Mouse (Mus musculus) spleen, postnatal 4 days (tissue): Measurements from ENCODE around the gene Col27a1.
A peak's percentile ranks its signal among the peaks of the same experiment; 100 is the strongest.

Experiments
- DNase-seq, 2 experiments: peaks; one replicate each; pipeline ENCODE4 v3.0.0; 2022; ENCODE audit warnings: low spot score in 2 of 2

The Col27a1 gene

DNA sequence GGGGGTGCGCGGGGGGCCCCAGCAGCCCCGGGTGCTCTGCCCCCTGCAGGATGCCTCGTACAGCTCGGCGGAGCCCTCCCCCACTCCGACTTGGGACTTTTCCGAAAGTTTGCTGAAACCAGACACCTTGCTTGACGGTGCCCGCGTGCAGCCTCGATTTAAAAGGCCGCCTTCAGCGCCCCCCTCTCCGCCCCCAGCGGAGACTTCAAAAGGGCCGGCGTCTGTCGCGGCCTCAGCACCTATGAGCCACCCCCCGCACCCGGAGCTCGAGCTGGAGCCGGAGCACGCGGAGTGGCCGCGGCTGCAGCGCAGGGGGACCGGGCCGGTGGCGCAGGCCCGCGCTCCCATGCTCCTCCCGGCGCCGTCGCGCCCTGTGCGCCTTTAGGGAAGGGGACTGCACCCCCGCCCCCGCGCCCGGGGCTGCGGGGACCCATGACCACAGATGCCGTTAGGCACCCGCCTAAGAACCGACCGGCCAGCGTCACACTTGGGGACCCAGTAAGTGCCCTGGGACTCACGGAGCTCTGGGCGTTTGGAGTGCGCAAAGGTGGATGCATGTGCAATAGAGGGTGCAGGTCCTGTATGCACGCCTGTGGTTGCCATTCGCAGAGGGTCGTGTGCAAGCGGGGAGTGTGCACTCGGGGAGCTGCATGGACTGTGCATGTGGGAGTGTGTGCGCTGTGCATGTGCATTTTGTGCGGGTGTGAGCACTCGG lies at the start of gene Col27a1:
Gene Col27a1 (plus strand): TSS at position 98 of the 715 bp plus-strand sequence.
- no peak for DNase-seq

DNA sequence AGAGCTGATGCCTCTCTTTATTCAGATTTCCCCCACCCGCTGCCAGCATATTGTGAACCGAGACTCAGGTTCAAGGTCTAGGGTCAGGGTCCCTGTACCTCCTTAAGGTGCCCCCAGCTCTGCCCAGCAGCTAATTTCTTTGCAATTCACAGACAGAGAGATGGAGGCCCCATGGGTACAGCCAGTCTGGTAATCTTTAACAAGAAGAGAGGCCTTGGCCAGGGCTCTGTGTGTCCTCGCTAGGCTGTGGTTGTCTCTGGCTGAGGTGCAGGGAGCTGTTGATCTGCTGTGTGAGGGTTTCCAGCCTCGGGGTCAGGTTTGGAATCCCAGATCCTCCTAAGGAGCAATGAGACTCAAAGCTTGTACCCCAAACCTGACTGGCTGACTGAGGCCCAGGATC lies 48.2 kb upstream of the Col27a1 start:
- DNase-seq: no peak

DNA sequence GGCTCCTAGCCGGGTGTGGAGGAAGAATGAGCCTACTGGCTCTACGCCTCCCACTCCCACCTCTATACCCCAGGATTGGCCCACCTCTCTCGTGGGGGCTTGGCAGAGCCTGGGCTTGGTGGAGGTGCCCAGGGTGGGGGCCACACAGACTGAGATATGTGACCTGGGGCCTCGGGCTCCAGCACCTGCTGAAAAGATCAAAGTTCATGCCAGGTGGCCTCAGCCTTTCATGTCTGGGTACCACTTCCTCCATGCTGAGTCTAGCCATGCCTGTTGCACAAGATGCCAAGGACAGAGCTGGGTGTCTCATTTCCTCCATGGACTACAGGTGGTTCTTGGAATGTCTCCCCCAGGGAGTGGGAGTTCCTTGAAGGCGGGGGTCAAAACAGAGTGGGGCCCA lies 47.5 kb upstream of the Col27a1 start:
- DNase-seq: no peak

DNA sequence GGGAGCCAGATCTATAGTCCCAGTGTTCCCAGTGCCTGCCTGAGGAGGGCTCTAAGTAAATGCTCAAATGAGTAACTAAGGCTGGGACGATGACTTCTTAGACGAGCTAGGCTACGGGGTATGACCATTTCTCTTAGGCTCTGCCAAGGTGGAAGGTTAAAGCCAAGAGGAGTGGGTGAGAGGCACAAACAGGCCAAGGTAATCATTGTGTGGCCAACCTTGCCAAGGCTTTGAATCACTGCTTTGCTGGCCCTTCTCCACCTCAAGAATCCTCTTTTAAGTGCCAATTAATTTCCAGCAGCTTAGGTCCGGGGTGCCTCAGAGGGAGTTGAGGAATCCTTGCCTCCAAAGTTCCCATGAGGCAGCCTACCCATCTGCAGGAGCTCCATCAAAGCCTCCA lies 43.7 kb upstream of the Col27a1 start:
- DNase-seq: no peak

DNA sequence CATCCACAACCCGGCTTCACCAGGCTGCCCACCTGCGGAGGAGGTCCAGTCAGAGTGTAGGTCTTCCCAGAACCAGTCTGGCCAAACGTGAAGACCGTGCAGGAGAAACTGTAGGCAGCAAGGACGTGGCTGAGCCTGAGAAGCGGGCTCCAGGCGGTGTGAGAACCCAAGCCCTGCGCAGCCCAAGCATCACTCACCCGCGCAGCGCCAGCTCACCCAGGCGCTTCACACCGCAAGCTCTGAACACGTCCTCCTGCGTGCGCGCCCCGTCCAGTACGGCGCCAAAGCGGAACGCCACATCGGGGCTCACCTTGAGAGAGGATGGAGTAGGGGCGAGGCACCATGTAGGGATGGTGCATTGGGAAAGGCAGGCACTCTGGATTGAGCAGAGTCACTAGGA lies 42.7 kb upstream of the Col27a1 start:
- DNase-seq: no peak

DNA sequence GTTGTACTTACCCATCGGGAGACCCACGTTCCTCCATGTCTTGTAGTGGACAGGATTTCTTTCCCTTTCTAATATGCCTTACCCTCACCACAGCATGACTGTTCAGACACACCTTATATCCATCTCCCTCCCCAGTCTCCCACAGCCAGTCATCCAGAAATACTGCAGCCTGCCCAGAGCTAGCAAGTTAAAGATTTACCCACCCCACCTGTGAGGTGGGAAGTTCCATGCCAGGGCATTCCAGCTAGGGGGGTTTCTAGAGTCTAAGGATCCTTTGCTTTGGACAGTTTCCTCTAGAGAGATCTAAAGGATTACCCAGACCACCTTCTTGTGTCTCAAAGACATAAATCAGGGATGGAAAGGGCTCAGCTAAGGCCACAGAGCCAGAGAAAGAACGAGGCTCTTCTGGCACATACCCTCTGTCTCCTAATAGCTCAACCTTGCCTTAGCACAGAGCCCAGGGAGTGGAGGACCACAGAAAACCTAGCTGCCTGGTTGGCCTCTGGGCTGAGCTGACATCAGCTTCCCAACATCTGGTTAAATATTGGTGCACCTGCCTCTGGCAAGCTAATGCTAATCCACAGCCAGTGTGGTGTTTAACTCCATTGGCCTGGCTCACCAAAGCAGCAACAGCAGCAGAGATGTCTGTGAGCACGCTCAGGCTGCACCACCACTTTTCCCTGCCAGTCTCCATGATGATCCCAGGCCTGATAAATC lies 41.7 kb upstream of the Col27a1 start, which contains the start of gene Kif12:
Gene Kif12 (minus strand): TSS at position 163 of the 717 bp plus-strand sequence.
- no peak for DNase-seq

DNA sequence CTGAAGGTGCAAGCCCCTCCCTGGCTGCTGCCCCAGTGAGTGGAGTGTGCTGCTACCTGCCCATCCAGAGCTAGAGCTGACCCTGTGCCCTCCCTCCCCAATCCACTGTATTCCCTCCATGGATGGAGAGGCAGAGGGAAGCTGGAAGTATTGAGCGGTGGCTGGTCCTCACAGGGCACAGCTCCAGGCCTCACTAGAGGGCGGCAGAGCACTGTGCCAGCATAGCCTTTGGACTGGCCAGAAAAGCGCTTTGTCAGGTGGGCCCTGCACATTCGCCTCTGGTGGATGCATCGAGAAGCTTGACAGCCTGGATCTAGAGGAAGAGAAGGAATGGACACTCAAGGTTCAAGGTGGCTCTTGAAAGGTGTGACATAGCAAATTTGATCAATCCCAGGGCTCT lies 32.2 kb upstream of the Col27a1 start:
- peak in 1 of 2 experiments; percentile 20 for DNase-seq

DNA sequence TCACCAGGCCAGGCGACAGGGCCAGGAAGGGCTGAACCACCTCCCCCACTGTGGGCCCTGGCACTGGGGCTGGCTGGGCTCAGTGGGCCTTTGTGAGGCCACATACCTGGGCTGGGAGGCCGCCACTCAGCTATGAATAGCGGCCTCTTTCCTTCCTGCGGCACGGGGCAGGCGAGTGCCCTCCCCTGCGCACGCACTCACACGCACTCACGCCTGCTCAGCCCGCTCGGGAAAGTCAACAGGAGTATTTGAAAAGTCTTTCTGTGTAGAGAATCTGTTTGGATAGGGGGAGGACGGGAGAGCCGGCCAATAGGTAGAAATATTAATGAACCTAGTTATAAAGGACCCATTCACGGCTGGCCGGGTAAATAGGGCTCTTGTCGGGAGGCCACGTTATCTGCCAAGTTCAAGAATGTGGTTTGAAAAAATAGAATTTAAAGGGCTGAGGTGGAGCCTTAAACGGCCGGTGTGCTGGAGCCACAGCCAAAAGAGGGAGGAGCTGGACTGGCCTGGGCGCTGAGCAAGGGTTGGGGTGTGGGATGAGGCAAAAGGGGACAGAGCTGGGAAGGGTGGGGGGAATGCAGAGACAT lies 27.4 kb upstream of the Col27a1 start:
- no peak for DNase-seq

DNA sequence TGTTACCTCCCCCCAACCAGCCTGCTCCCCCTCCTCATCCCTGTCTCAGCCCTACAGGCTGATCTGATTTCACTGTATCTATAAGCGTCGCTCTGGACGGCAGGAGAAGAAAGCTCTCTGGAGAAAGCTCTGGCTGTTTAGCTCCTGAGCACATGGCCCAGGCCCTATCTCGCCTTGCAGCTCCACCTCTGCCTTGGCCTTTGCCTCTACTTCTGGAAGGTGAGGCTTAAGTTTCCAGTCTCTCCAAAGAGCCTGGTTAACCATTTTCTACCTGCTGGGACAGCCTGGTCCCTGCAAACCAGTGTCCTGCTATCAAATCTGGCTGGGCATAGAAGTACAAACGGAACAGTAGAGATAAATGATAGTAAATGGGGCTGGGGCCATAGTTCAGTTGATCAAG lies 22.2 kb upstream of the Col27a1 start:
- DNase-seq: no peak

DNA sequence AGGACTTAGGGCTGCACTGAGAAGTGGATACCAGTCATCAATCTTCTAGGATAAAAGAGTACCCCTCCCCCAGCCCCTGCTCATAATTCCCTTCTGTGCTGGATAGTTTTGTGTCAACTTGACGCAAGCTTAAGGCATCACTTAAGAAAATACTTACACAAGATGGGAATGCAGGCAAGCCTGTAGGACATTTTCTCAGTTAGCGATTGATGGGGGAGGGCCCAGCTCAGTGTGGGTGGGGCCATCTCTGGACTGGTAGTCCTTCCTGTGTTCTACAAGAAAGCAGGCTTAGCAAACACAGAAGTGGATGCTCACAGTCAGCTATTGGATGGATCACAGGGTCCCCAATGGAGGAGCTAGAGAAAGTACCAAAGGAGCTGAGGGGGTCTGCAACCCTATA lies 19.4 kb upstream of the Col27a1 start:
- DNase-seq: no peak

DNA sequence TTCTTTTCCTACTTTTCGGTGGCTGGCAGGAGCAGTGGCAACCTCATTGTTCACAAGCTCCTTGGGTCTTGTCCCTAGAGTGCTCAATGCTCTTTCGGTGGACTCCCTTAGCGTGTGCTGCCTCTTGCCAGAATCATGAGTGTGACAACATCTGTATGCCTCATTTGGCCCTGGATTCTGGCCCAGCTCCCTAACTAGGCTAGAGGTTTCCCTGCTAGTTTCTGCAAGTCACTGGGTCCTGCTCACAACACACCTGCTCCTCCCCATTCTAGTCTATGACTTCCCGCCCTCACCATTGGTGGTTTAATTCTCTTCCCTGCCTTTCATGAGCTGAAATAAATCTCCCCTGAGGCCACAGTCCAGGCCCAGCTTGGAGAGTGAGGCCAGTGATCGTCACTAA lies 14.4 kb upstream of the Col27a1 start:
- no peak for DNase-seq

DNA sequence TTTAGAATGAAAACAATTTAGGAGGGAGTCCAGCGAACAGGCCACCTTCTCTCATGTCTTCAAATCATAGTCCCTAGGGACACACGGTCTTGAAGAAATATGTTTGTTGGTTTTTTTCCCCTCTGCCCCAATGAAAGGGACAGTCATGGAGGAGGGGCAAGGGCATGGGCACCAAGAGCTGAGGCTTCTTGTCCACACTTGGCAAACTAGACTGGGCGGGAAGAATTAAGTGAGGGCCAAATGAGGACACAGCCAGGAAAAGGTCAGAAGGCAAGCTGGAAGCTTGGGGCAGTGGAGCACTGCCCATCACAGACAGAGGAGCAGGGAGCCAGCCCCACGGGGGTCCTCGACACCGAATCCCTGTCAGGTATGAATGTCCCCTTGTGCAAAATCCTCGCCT lies 9.9 kb upstream of the Col27a1 start:
- DNase-seq: no peak

DNA sequence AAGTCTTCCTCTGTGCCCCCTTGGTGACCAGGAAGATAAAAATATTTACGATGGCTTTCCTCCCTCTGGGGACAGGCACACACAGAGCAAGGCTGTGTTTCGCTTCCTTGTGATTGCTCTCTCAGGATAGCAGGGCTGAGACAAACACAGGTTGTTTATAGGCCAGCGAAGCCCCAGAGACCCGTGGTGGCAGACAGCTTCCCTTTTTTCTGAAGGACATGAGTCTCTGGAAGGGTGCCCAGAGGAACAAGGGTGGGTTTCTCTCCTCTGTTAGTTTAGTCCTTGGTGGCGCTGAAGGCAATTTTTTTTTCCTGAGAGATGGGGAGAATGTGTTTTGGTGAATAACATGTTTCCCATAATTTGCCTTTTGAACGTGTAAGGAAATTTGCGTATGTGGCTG lies 8.2 kb upstream of the Col27a1 start:
- peak in 1 of 2 experiments; percentile 18 for DNase-seq

DNA sequence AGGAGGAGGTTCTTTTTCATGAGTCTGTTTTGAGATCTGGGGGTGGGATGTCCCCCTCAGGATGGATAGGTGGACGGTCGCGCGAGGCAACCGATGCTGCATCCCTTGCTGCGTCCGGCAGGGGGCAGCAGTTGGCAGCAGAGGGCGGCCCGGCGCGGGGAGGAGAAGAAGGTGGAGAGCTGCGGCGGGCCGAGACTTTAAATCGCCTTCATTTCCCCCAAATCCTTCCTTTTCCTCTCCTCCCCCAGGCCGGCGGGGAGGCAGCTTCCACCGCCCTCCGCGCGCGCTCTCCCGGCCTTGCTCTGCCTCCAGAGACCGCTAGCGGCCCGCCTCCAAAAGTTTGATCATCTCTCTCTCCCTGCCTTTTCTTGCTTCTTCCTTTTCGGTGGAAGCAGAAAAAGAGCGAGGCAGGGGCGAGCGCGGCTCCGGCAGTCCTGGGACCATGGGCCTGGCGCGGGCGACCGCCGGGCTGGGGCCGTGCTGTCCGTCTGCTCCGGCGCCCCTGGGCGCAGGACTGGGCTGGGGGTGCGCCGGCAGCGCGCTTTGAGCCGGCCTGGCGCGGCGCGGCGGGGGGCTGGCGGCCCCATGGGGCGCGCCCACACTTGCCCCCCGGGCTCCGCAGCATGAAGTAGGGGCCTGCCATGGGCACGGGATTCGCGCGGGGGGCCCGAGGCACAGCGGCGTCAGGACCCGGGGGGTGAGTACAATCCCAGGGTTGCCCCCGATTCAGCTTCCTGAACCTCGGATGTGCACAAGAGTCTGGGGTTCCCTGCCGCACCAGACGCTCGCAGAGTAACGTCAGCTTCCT lies 1.6 kb downstream of the Col27a1 start:
- peak; percentile 67 to 89 for DNase-seq

DNA sequence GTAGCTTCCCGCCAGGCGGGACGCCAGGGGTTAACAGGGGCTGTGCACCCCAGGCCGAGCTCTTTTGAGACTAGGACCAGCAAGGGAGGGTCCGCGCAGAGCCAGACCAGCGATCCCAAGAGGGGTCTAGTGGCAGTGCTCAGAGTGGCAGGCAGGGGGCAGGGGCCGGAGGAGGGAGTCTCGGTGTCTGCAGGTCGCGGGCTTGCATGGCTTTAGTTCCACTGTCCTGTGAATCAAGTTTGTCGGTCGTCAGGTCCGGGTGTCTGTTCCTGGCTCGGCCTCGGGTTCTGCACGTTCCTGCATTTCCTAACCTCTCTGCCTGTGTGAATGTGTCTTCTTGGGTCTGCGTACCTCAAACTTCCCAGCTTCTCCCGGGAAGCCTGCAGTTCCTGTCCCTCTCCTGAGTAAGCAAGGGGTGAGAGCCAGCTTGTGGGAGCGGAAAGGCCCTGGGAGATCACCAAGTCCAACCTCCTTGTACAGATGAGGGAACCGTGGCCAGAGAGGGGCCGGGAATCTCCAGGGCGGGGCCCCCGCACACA lies 2.3 kb downstream of the Col27a1 start:
- DNase-seq: peak; percentile 37 to 77

DNA sequence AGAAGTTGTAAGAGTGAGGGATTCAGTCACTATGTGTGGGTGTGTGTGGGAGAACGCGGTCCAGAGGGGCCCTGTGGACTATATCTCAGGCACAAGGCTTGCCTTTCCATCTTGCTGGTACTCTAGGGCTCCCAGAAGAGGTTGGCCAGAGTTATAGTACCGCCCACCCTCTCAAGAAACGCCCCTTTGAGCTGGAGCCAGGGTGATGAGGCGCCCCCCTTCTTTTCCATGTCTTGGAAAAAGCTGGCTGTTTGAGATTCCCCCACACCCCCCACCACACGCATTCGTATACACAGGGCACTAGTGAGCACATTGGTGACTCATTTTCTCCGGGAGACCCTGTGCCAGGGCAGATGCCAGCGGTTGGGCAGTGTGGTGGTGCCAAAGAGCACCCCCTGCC lies 2.8 kb downstream of the Col27a1 start:
- DNase-seq: no peak

DNA sequence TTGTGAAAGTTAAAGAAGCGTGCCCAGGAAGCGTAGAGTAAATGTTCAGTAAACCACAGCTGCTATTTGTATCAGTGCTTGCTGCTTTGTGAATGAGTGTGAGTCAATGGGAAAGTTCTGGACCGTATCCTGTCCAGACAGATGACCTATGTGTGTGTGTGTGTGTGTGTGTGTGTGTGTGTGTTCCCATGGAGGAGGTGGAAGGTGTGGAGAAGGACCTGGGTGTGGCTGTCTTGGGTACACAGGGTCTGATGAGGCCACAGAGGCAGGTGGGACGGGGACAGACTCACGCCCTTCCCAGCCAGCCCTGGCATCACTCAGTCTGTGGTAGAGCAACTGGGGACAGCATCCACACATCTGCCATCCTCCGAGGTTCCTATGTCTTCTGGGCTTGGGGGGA lies 3.7 kb downstream of the Col27a1 start:
- DNase-seq: no peak

DNA sequence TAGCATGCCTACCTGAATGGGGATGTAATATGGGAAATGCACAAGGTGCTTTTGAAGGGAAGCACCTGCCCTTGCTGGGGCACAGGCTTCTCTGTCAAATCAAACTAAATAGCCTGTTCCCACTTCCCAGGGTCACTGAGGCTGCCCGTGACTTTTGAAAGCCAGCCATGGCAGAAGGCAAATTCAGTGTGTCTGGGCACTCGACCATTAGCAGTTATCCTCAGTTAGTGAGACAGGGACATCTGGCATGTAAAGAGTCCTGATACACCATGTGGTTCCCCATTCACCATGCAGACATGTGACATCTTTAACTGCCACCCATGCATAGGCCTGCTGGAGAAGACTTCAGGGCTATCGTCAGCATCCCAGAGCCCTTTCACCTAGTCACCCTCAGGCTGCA lies 5.3 kb downstream of the Col27a1 start:
- no peak for DNase-seq

DNA sequence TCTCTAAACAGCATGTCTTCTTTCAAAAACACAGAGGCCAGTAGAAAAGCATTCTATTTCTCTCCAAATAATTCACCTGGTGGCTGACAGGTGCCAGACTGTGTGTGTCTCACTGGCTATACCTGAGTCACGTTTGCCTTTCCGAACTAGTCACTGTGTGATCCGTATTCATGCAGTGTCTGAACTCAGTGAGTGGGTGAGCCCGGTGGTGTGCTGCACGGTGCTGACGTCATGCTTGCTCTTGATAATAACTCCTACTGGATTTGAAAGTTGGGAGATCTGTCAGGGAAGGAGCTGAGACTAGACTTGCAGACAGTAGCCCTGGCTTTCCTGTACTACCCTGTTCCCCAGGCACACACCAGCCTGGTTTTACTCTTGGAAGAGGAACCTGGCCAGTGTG lies 5.8 kb downstream of the Col27a1 start:
- DNase-seq: no peak

DNA sequence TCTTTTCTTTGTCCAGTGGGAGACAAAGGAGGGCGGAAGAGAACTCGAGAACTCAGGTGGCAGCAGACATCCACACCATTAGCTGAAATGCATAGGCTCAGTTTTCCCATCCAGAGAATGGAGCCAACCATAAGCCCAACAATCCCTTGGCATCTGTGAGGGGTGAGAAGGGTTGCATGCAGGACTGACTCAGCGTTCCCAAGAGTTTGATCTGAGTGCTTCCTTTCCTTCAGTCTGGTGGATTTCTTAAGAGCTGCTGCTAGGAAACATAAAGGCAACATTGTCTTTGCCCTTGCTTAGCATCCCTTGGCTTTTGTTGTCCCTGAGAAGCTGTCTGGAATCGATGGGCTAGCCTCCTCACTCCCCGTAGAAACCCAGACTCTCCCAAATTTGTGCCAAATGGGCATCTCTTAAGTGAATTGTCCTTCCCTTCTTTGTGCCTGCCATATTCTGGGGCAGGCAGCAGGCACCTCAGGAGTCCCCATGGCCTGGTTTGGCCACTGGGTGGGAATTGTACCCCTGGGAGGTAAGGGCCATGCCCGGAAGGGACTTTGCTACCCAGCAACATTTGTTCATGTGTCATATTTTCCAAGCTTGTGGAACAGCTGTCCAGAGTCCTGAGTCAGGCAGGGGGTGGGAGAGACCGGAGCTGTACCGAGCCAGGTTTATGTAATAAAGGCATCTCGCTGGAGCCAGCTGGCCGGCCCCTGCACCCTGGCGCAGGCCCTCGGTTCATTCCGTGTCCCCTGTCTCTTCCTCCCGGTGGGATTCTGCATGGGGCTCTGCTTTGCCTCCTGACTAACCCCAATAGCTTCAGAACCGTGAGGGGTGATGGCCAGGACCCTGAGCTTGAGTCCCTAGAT lies 7.5 kb downstream of the Col27a1 start:
- DNase-seq: no peak

DNA sequence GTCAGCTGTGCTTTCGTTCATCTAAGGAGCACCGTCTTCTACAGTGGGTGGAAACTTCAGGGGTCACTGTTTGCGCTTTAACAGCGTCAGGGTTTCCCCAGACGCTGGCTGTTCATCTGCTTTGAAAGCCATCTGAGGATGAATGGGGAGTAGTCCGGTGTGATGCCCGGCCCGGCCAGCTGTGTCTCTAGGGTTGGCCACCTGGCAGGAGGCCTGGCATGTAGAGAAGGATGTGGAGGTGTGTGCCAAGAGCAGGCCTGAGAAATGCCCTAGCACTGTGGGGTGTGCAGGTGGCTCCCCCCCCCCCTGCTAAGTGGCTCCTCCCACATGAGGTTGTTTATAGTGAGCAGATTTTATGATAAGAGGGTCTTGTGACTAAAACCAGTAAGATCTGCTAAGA lies 8.4 kb downstream of the Col27a1 start:
- no peak for DNase-seq
